Mouse (Mus musculus) limb, embryonic 14.5 days (tissue): Measurements from ENCODE around the gene Sall4. TPM values are rescaled to one million over a fixed set of nuclear protein-coding genes. Genes with fewer than 3 reads are reported as not detected.

Experiments used
- ATAC-seq: fragments of 200-750 bp; cut with Nextera tagmentation; 2 replicates; pipeline ENCODE4 v1.8.0; 2017; ENCODE audit warnings: low read depth, moderate number of reproducible peaks, moderate TSS enrichment; ENCODE audit not compliant: low FRiP score
- DNase-seq: peaks from one replicate; pipeline ENCODE4 v3.0.0-alpha.2; 2015; ENCODE audit warnings: low spot score
- H3K27ac ChIP-seq: fragments of 300-500 bp; sonication (generic); replicated peaks from 2 replicates; pipeline ENCODE4 v1.5.1; 2014; ENCODE audit warnings: low read depth, mild to moderate bottlenecking, low read length, moderate library complexity, mixed read lengths
- H3K27me3 ChIP-seq: fragments of 300-500 bp; sonication (generic); 2 replicates; pipeline ENCODE4 v1.6.1; 2014; ENCODE audit warnings: low read length, mixed read lengths; ENCODE audit not compliant: control insufficient read depth, insufficient read depth
- H3K36me3 ChIP-seq: fragments of 300-500 bp; sonication (generic); 2 replicates; pipeline ENCODE4 v1.6.1; 2014; ENCODE audit warnings: mild to moderate bottlenecking, low read length, moderate library complexity, mixed read lengths; ENCODE audit not compliant: control insufficient read depth, insufficient read depth
- H3K4me1 ChIP-seq: fragments of 300-500 bp; sonication (generic); 2 replicates; pipeline ENCODE4 v1.6.1; 2014; ENCODE audit warnings: antibody characterized with exemption, low read length, mixed read lengths; ENCODE audit not compliant: control insufficient read depth, insufficient read depth
- H3K4me2 ChIP-seq: fragments of 300-500 bp; sonication (generic); replicated peaks from 2 replicates; pipeline ENCODE4 v1.6.1; 2014; ENCODE audit warnings: low read depth, mild to moderate bottlenecking, low read length, moderate library complexity; ENCODE audit not compliant: severe bottlenecking
- H3K4me3 ChIP-seq: fragments of 300-500 bp; sonication (generic); replicated peaks from 2 replicates; pipeline ENCODE4 v1.5.1; 2014; ENCODE audit warnings: low read length
- H3K9ac ChIP-seq: fragments of 300-500 bp; sonication (generic); 2 replicates; pipeline ENCODE4 v1.6.1; 2014; ENCODE audit warnings: mild to moderate bottlenecking, low read depth, low read length, moderate library complexity; ENCODE audit not compliant: severe bottlenecking
- H3K9me3 ChIP-seq: fragments of 300-500 bp; sonication (generic); 2 replicates; pipeline ENCODE4 v1.6.1; 2016; ENCODE audit warnings: low read length; ENCODE audit not compliant: control insufficient read depth
- POLR2A ChIP-seq: fragments of 200-500 bp; IDR thresholded peaks from 2 replicates; pipeline ENCODE4 v1.8.0; 2012; ENCODE audit warnings: inconsistent platforms, mild to moderate bottlenecking, moderate library complexity, borderline replicate concordance; ENCODE audit not compliant: insufficient read depth, insufficient read length; ENCODE audit errors: extremely low read depth
- WGBS: fragments of 180-500 bp; shearing (Covaris S2); extraction: QIAGEN DNeasy Blood & Tissue Kit; methylation state at CpG from one replicate; pipeline ENCODE4 v1.1.7; 2014; 5-methylcytosine and 5-hydroxymethylcytosine counted together
- polyA plus RNA-seq, 2 experiments: library from polyadenylated mRNA; depleted of rRNA in 1 of 2; stranded (reverse) in 1 of 2; unstranded in 1 of 2; fragments of >200 nt; fragmentation: Nextera tagmentation in 1 of 2; extraction: Ambion mirVana in 1 of 2; gene quantifications; 2 replicates each; pipeline versions ENCODE4 v1.2.1 to v1.2.3; 2012 to 2014

The Sall4 gene
- polyA plus RNA-seq, 2 experiments, result 0.31 to 0.34 TPM

GRCm38 (mm10) chr2:168729736-168730135, 38.0 kb downstream of the Sall4 start:
- H3K9me3 ChIP-seq, result no peaks in the 10 kb centered on the region
- no peak overlapping the region for H3K4me2 ChIP-seq
- no peak overlapping the region for H3K4me3 ChIP-seq
- H3K9ac ChIP-seq, result no peak overlapping the region
- WGBS, result 84% methylated on average over 12 of the region's 12 CpGs
- ATAC-seq (no peak), DNase-seq (no peak)
- no peaks in the 10 kb centered on the region for H3K27me3 ChIP-seq
- H3K36me3 ChIP-seq, result no peaks in the 10 kb centered on the region
- no peak for TF ChIP-seq POLR2A
- H3K27ac ChIP-seq, result no peak overlapping the region
- no peaks in the 10 kb centered on the region for H3K4me1 ChIP-seq

GRCm38 (mm10) chr2:168728045-168728444, 39.7 kb downstream of the Sall4 start:
- no peak overlapping the region for H3K4me2 ChIP-seq
- H3K9me3 ChIP-seq, result no peaks in the 10 kb centered on the region
- no peak for TF ChIP-seq POLR2A
- no peak overlapping the region for H3K27ac ChIP-seq
- DNase-seq, result no peak
- H3K4me1 ChIP-seq, result no peaks in the 10 kb centered on the region
- no peak overlapping the region for H3K9ac ChIP-seq
- ATAC-seq, result no peak
- H3K36me3 ChIP-seq, result no peaks in the 10 kb centered on the region
- H3K4me3 ChIP-seq, result no peak overlapping the region
- WGBS, result 66% methylated on average over 12 of the region's 12 CpGs
- no peaks in the 10 kb centered on the region for H3K27me3 ChIP-seq

GRCm38 (mm10) chr2:168726007-168726406, 41.7 kb downstream of the Sall4 start:
- ATAC-seq (peak; percentile 86), DNase-seq (peak; percentile 33)
- no peak for TF ChIP-seq POLR2A
- H3K36me3 ChIP-seq, result no peaks in the 10 kb centered on the region
- WGBS, result 69% methylated on average over 6 of the region's 6 CpGs
- H3K4me3 ChIP-seq, result no peak overlapping the region
- H3K9ac ChIP-seq, result no peak overlapping the region
- H3K4me2 ChIP-seq, result no peak overlapping the region
- no peaks in the 10 kb centered on the region for H3K9me3 ChIP-seq
- H3K27ac ChIP-seq, result no peak overlapping the region
- no peaks in the 10 kb centered on the region for H3K27me3 ChIP-seq
- H3K4me1 ChIP-seq, result no peaks in the 10 kb centered on the region

- Histone ChIP-seq H3K9ac (no peak overlapping the region), H3K4me3 (no peak overlapping the region), H3K27ac (no peak overlapping the region), H3K36me3 (no peaks in the 10 kb centered on the region), H3K4me1 (no peaks in the 10 kb centered on the region), H3K27me3 (no peaks in the 10 kb centered on the region), H3K9me3 (no peaks in the 10 kb centered on the region), H3K4me2 (no peak overlapping the region)
- DNase-seq (no peak), ATAC-seq (no peak)
- TF ChIP-seq POLR2A, result no peak
- WGBS, result 83% methylated on average over 14 of the region's 14 CpGs
These were observed 46.4 kb downstream of the Sall4 start for GRCm38 (mm10) chr2:168721313-168721712.

GRCm38 (mm10) chr2:168719742-168720141, 48.0 kb downstream of the Sall4 start:
- H3K9ac ChIP-seq, result no peak overlapping the region
- no peak for ATAC-seq
- DNase-seq, result no peak

GRCm38 (mm10) chr2:168718735-168719134, 49.0 kb downstream of the Sall4 start:
- no peaks in the 10 kb centered on the region for H3K4me1 ChIP-seq
- H3K27me3 ChIP-seq, result no peaks in the 10 kb centered on the region
- no peak overlapping the region for H3K27ac ChIP-seq
- TF ChIP-seq POLR2A, result no peak
- no peak for DNase-seq
- H3K4me3 ChIP-seq, result no peak overlapping the region
- no peak overlapping the region for H3K4me2 ChIP-seq
- H3K9ac ChIP-seq, result no peak overlapping the region
- ATAC-seq, result no peak
- 68% methylated on average over 10 of the region's 10 CpGs for WGBS
- no peaks in the 10 kb centered on the region for H3K9me3 ChIP-seq
- 0 out of 2 replicates have a peak, but pooled peaks cover 1% of the 10 kb centered on the region for H3K36me3 ChIP-seq

More at GRCm38 (mm10) chr2:168719742-168720141, 48.0 kb downstream of the Sall4 start:
- Histone ChIP-seq H3K4me1 (no peaks in the 10 kb centered on the region), H3K9me3 (no peaks in the 10 kb centered on the region), H3K36me3 (no peaks in the 10 kb centered on the region), H3K27me3 (no peaks in the 10 kb centered on the region), H3K4me2 (no peak overlapping the region), H3K4me3 (no peak overlapping the region), H3K27ac (no peak overlapping the region)
- WGBS, result 76% methylated on average over 4 of the region's 4 CpGs
- TF ChIP-seq POLR2A, result no peak
